19 mouse cellular contexts compared by ENCODE assay signal in genomic region chr19:24672366-24672960, GRCm38 (mm10). TPM values are rescaled to one million over a fixed set of nuclear protein-coding genes. Genes with fewer than 3 reads are reported as not detected.
DNase-seq lines count a peak whose midpoint lies in the region; ATAC-seq lines count a peak whose summit lies in the region.
"Had no signal": no experiment of that assay in that cellular context is flagged by ENCODE, and none has a peak within 500 bp of the region (broad histone marks: within the 10 kb centered on the region; RNA-seq: fewer than 3 reads in every experiment).

No protein-coding gene starts in this region.

- no peak overlapping the region for H3K4me3 ChIP-seq in heart, embryonic 16.5 days (ENCODE audit: low read length)
- no peak overlapping the region for H3K4me3 ChIP-seq in midbrain, embryonic 16.5 days (ENCODE audit: low read depth, low read length)
- no peak overlapping the region for H3K4me3 ChIP-seq in midbrain, embryonic 15.5 days
- H3K4me3 ChIP-seq: embryonic facial prominence, embryonic 13.5 days; forebrain, embryonic 10.5 days; limb, embryonic 12.5 days; liver, embryonic 15.5 days had no signal

- no peak for DNase-seq in heart, adult 8-10 months (ENCODE audit: low spot score)
- DNase-seq in lung, adult 18-20 months = peak; percentile 15 to 44
- peak; percentile 21 to 32 for DNase-seq in lung, postnatal 4 days
- DNase-seq in urinary bladder, adult 2 months (ENCODE audit: low spot score) = no peak
- DNase-seq: adrenal gland, postnatal 25 days; cerebellum, postnatal 36 days; gastrocnemius, postnatal 10 days; layer of hippocampus, postnatal 36 days; right cerebral cortex, postnatal 4 days had no signal

- no peaks in the 10 kb centered on the region for H3K27me3 ChIP-seq in heart, embryonic 16.5 days (ENCODE audit: control insufficient read depth, insufficient read depth, low read length)
- no peaks in the 10 kb centered on the region for H3K27me3 ChIP-seq in midbrain, embryonic 16.5 days (ENCODE audit: control insufficient read depth, insufficient read depth, low read depth, low read length)
- no peaks in the 10 kb centered on the region for H3K27me3 ChIP-seq in midbrain, embryonic 15.5 days (replicated peaks)
- H3K27me3 ChIP-seq: embryonic facial prominence, embryonic 13.5 days; limb, embryonic 12.5 days; liver, embryonic 15.5 days had no signal

- H3K4me1 ChIP-seq in heart, embryonic 16.5 days (ENCODE audit: control insufficient read depth, insufficient read depth, low read length) = peaks cover 20% of the 10 kb centered on the region
- H3K4me1 ChIP-seq in midbrain, embryonic 16.5 days (ENCODE audit: control insufficient read depth, insufficient read depth, low read length) = no peaks in the 10 kb centered on the region
- no peaks in the 10 kb centered on the region for H3K4me1 ChIP-seq in midbrain, embryonic 15.5 days
- H3K4me1 ChIP-seq: embryonic facial prominence, embryonic 13.5 days; liver, embryonic 15.5 days had no signal

- 54% methylated on average over 10 of the region's 10 CpGs for WGBS in heart, embryonic 16.5 days
- WGBS in midbrain, embryonic 16.5 days = 75% methylated on average over 10 of the region's 10 CpGs
- WGBS in midbrain, embryonic 15.5 days = 77% methylated on average over 10 of the region's 10 CpGs

- no peak overlapping the region for H3K4me2 ChIP-seq in heart, embryonic 16.5 days (ENCODE audit: low read depth, low read length)
- H3K4me2 ChIP-seq in midbrain, embryonic 16.5 days (ENCODE audit: low read length) = no peak overlapping the region
- H3K4me2 ChIP-seq in midbrain, embryonic 15.5 days = no peak overlapping the region
- H3K4me2 ChIP-seq: embryonic facial prominence, embryonic 13.5 days; limb, embryonic 12.5 days; liver, embryonic 15.5 days; midbrain, embryonic 11.5 days had no signal

- no peak for ATAC-seq in heart, embryonic 16.5 days (replicated peaks; ENCODE audit: extremely low read depth, insufficient read depth, low FRiP score)
- no peak for ATAC-seq in midbrain, embryonic 16.5 days
- no peak for ATAC-seq in midbrain, embryonic 15.5 days (replicated peaks)
- no peak for ATAC-seq in CD4-positive, CD25-positive, alpha-beta regulatory T cell, adult 4 months

- no peak overlapping the region for H3K9ac ChIP-seq in heart, embryonic 16.5 days (ENCODE audit: low read length)
- H3K9ac ChIP-seq in midbrain, embryonic 16.5 days (ENCODE audit: low read depth, low read length) = no peak overlapping the region
- no peak overlapping the region for H3K9ac ChIP-seq in midbrain, embryonic 15.5 days
- H3K9ac ChIP-seq: embryonic facial prominence, embryonic 13.5 days; limb, embryonic 12.5 days; liver, embryonic 15.5 days had no signal

- H3K9me3 ChIP-seq in heart, embryonic 16.5 days (replicated peaks; ENCODE audit: control insufficient read depth, low read length) = no peaks in the 10 kb centered on the region
- H3K9me3 ChIP-seq in midbrain, embryonic 16.5 days (replicated peaks; ENCODE audit: control insufficient read depth, low read length, poor library complexity, severe bottlenecking) = no peaks in the 10 kb centered on the region
- no peaks in the 10 kb centered on the region for H3K9me3 ChIP-seq in midbrain, embryonic 15.5 days
- H3K9me3 ChIP-seq: embryonic facial prominence, embryonic 13.5 days; forebrain, embryonic 10.5 days; limb, embryonic 12.5 days; liver, embryonic 15.5 days had no signal

- peak overlapping the region; percentile 33 for H3K27ac ChIP-seq in heart, embryonic 16.5 days (ENCODE audit: low read length)
- 0 out of 2 replicates have a peak overlapping the region, but pooled peaks have one; percentile 28 for H3K27ac ChIP-seq in midbrain, embryonic 16.5 days (ENCODE audit: low read length)
- no peak overlapping the region for H3K27ac ChIP-seq in midbrain, embryonic 15.5 days
- H3K27ac ChIP-seq: embryonic facial prominence, embryonic 13.5 days; limb, embryonic 12.5 days; liver, embryonic 15.5 days had no signal

- no peaks in the 10 kb centered on the region for H3K36me3 ChIP-seq in heart, embryonic 16.5 days (ENCODE audit: control insufficient read depth, insufficient read depth)
- H3K36me3 ChIP-seq in midbrain, embryonic 16.5 days (ENCODE audit: control insufficient read depth, insufficient read depth, low read length) = no peaks in the 10 kb centered on the region
- no peaks in the 10 kb centered on the region for H3K36me3 ChIP-seq in midbrain, embryonic 15.5 days (replicated peaks)
- H3K36me3 ChIP-seq: embryonic facial prominence, embryonic 13.5 days; forebrain, embryonic 10.5 days; limb, embryonic 12.5 days; liver, embryonic 15.5 days had no signal

RNA-seq across cellular contexts. Expression of gene Tmem252, which starts 1.3 kb away (rescaled TPM):
- polyA plus RNA-seq in heart, embryonic 16.5 days (2015; fragmentation: Nextera tagmentation; extraction: Ambion mirVana) = 3.9 TPM in 2 replicates
- total RNA-seq in heart, adult 8-10 months (2022) = under 1 TPM in 3 of 4 experiments, not detected in 1; 0.09 to 0.11 (median 0.09) TPM
- polyA plus RNA-seq in midbrain, embryonic 16.5 days (2015; fragmentation: Nextera tagmentation; extraction: Ambion mirVana) = 1.3 and 1.4 TPM in 2 replicates
- 1.6 and 1.7 TPM in 2 replicates for polyA plus RNA-seq in midbrain, embryonic 15.5 days (2015; fragmentation: Nextera tagmentation; extraction: Ambion mirVana)
- polyA plus RNA-seq in CD4-positive, CD25-positive, alpha-beta regulatory T cell, adult 4 months (2017; shearing (Covaris generic)) = not detected
- polyA plus RNA-seq in urinary bladder, adult 2 months (2012; rRNA removed) = 1.3 and 1.5 TPM in 2 replicates
- total RNA-seq: hematopoietic stem cell, adult 5-6 weeks had no signal

Comparison
In these comparisons a context has a peak if more than half of its experiments do, and no peak if none do; other contexts are left out.
1. DNase-seq: peak in lung, adult 18-20 months (2 of 2) and lung, postnatal 4 days (2 of 2); none in heart, adult 8-10 months (single experiment) and urinary bladder, adult 2 months (single experiment).